7 mouse cellular contexts compared by ENCODE assay signal in the genomic region with DNA sequence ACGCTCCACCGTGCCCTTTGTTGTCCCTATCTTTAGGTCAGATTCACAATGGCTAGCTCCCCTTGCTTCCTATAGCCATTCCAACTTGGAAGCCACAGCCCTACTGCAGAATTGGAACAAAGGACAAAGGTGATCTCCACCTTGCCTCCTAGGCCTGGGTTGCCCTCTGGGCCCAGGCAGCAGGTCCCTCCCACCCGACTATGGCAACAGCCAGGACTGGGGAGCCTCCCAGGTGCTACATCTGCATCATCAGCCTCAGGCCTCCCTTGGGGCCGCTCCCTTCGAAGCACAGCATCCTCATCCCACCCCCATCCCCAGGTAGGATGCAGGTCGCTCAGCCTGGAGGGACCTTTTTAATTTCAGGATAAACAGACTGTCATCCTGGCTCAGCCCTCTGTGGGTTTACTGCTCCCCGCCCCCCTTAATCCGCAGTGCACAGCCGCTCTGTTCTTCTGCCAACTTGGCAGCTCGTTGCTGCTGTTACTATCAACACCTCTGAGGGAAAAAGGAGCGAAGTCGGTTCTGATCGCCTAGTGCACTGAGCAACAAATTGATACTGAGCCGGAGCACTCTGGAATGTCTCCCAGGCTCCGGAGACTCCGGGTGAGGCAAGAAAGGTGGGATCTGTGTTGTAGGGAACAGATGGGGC. TPM values are rescaled to one million over a fixed set of nuclear protein-coding genes. Genes with fewer than 3 reads are reported as not detected.
DNase-seq lines count a peak whose midpoint lies in the region; ATAC-seq lines count a peak whose summit lies in the region.

No protein-coding gene starts in this region.

- H3K27ac ChIP-seq in stomach, embryonic 15.5 days = no peak overlapping the region

- no peak overlapping the region for H3K4me3 ChIP-seq in stomach, embryonic 15.5 days (replicated peaks)

- no peak overlapping the region for H3K9ac ChIP-seq in stomach, embryonic 15.5 days

- peaks cover 6% of the 10 kb centered on the region for H3K4me1 ChIP-seq in stomach, embryonic 15.5 days

- H3K27me3 ChIP-seq in stomach, embryonic 15.5 days (replicated peaks) = no peaks in the 10 kb centered on the region

- no peaks in the 10 kb centered on the region for H3K9me3 ChIP-seq in stomach, embryonic 15.5 days

- no peaks in the 10 kb centered on the region for H3K36me3 ChIP-seq in stomach, embryonic 15.5 days

- WGBS in stomach, embryonic 15.5 days = 17% methylated on average over 16 of the region's 16 CpGs

- DNase-seq in ES-CJ7 (ENCODE audit: low read depth, low spot score) = peak; percentile 41
- DNase-seq in brain, adult 2 months (ENCODE audit: low read depth, low spot score) = peak; percentile 88
- DNase-seq in kidney, postnatal 10 days = peak; percentile 12
- no peak for DNase-seq in thymus, postnatal 0 days (ENCODE audit: low spot score)

- H3K4me2 ChIP-seq in stomach, embryonic 15.5 days = peak overlapping the region; percentile 36

- ATAC-seq in frontal cortex, adult (ENCODE audit: low TSS enrichment) = peak; percentile 83
- peak; percentile 73 for ATAC-seq in megakaryocyte-erythroid progenitor cell, adult 5-6 weeks (replicated peaks; ENCODE audit: low FRiP score, low TSS enrichment, poor library complexity, severe bottlenecking)
- no peak for ATAC-seq in stomach, embryonic 15.5 days (ENCODE audit: insufficient read depth, low FRiP score, low read depth)

RNA-seq across cellular contexts. Expression of a gene that starts 22.3 kb away (rescaled TPM):
- 18.4 and 30.2 TPM in 2 replicates for total RNA-seq in megakaryocyte-erythroid progenitor cell, adult 5-6 weeks (2014; fragmentation: Nextera tagmentation)
- total RNA-seq in megakaryocyte-erythroid progenitor cell, adult 5-6 weeks (2017) = 9.6 and 26.7 TPM in 2 replicates
- 23.7 and 23.8 TPM in 2 replicates for polyA plus RNA-seq in stomach, embryonic 15.5 days (2015; fragmentation: Nextera tagmentation; extraction: Ambion mirVana)
- polyA plus RNA-seq in thymus, postnatal 0 days (2015; fragmentation: Nextera tagmentation; extraction: Ambion mirVana) = 23.1 and 26.6 TPM in 2 replicates

RNA-seq across cellular contexts. Expression of a gene that starts 37.5 kb away (rescaled TPM):
- 304 and 315 TPM in 2 replicates for total RNA-seq in megakaryocyte-erythroid progenitor cell, adult 5-6 weeks (2014; fragmentation: Nextera tagmentation)
- 750 and 793 TPM in 2 replicates for total RNA-seq in megakaryocyte-erythroid progenitor cell, adult 5-6 weeks (2017)
- 271 TPM in 2 replicates for polyA plus RNA-seq in stomach, embryonic 15.5 days (2015; fragmentation: Nextera tagmentation; extraction: Ambion mirVana)
- polyA plus RNA-seq in thymus, postnatal 0 days (2015; fragmentation: Nextera tagmentation; extraction: Ambion mirVana) = 308 and 311 TPM in 2 replicates

RNA-seq across cellular contexts. Expression of a gene that starts 58.4 kb away (rescaled TPM):
- 30.9 and 35.9 TPM in 2 replicates for total RNA-seq in megakaryocyte-erythroid progenitor cell, adult 5-6 weeks (2014; fragmentation: Nextera tagmentation)
- 14.2 and 24.7 TPM in 2 replicates for total RNA-seq in megakaryocyte-erythroid progenitor cell, adult 5-6 weeks (2017)
- polyA plus RNA-seq in stomach, embryonic 15.5 days (2015; fragmentation: Nextera tagmentation; extraction: Ambion mirVana) = 34.0 and 35.1 TPM in 2 replicates
- polyA plus RNA-seq in thymus, postnatal 0 days (2015; fragmentation: Nextera tagmentation; extraction: Ambion mirVana) = 32.8 and 33.1 TPM in 2 replicates
